Mouse (Mus musculus) v-Abl transformed pro-B cells (cell line): ENCODE measurements around the gene Hs6st1.

Experiments
- in situ Hi-C, 2 experiments: fragments of 400-800 bp; cut with MboI; formaldehyde crosslinking; loops; one replicate each; pipeline ENCODE4 v1.15.1; 2025; ENCODE audit not compliant: unreplicated experiment in 2 of 2

The Hs6st1 gene

GRCm38 (mm10) chr1:36078250-36078649, 10.1 kb downstream of the Hs6st1 start:
- in situ Hi-C loops: loop anchor here in 1 of 2 experiments (10.0 kb wide), 1 partner anchor 187 kb away; no protein-coding TSS in a partner anchor

- in situ Hi-C loops: loop anchor here in 1 of 2 experiments (10.0 kb wide), 1 partner anchor 185 kb away; no protein-coding TSS in a partner anchor
Observed at GRCm38 (mm10) chr1:36079679-36080078, 11.5 kb downstream of the Hs6st1 start.

GRCm38 (mm10) chr1:36080974-36081373, 12.8 kb downstream of the Hs6st1 start:
- in situ Hi-C loops: no loop called here

GRCm38 (mm10) chr1:36082184-36082583, 14.0 kb downstream of the Hs6st1 start:
- in situ Hi-C loops: no loop called here

GRCm38 (mm10) chr1:36083554-36083953, 15.4 kb downstream of the Hs6st1 start:
- in situ Hi-C loops: no loop called here

- in situ Hi-C loops: no loop called here
Observed at GRCm38 (mm10) chr1:36085069-36085468, 16.9 kb downstream of the Hs6st1 start.

GRCm38 (mm10) chr1:36088367-36088766, 20.2 kb downstream of the Hs6st1 start:
- in situ Hi-C loops: no loop called here

GRCm38 (mm10) chr1:36089481-36089880, 21.3 kb downstream of the Hs6st1 start:
- in situ Hi-C loops: no loop called here

- in situ Hi-C loops: no loop called here
Observed at GRCm38 (mm10) chr1:36090011-36090721, 22.0 kb downstream of the Hs6st1 start.

- in situ Hi-C loops: no loop called here
Observed at GRCm38 (mm10) chr1:36090722-36091110, 22.5 kb downstream of the Hs6st1 start.

GRCm38 (mm10) chr1:36091246-36091645, 23.0 kb downstream of the Hs6st1 start:
- in situ Hi-C loops: no loop called here

- in situ Hi-C loops: no loop called here
Observed at GRCm38 (mm10) chr1:36093741-36094140, 25.5 kb downstream of the Hs6st1 start.

- in situ Hi-C loops: no loop called here
Observed at GRCm38 (mm10) chr1:36095423-36096272, 27.4 kb downstream of the Hs6st1 start.

GRCm38 (mm10) chr1:36098432-36098831, 30.2 kb downstream of the Hs6st1 start:
- in situ Hi-C loops: no loop called here

GRCm38 (mm10) chr1:36100371-36100770, 32.2 kb downstream of the Hs6st1 start:
- in situ Hi-C loops: no loop called here

GRCm38 (mm10) chr1:36105917-36106706, 37.9 kb downstream of the Hs6st1 start:
- in situ Hi-C loops: no loop called here

GRCm38 (mm10) chr1:36109987-36110386, 41.8 kb downstream of the Hs6st1 start:
- in situ Hi-C loops: no loop called here

GRCm38 (mm10) chr1:36112665-36113064, 44.5 kb downstream of the Hs6st1 start:
- in situ Hi-C loops: no loop called here

GRCm38 (mm10) chr1:36113670-36114069, 45.5 kb downstream of the Hs6st1 start:
- in situ Hi-C loops: no loop called here

GRCm38 (mm10) chr1:36114844-36115243, 46.6 kb downstream of the Hs6st1 start:
- in situ Hi-C loops: no loop called here

GRCm38 (mm10) chr1:36116488-36116887, 48.3 kb downstream of the Hs6st1 start:
- in situ Hi-C loops: no loop called here
